Mouse (Mus musculus) liver, adult 2 months (tissue): ENCODE data around the gene Pigl. TPM values are rescaled to one million over a fixed set of nuclear protein-coding genes. Genes with fewer than 3 reads are reported as not detected.
"Not testable (repeated sequence)": the region's sequence is repeated elsewhere in the genome, so short reads cannot be mapped to it uniquely, and the experiment has no call there.

Experiments used
- DNase-seq: peaks from one replicate; pipeline ENCODE4 v3.0.0-alpha.2; 2011; ENCODE audit warnings: low read depth, low spot score; ENCODE audit errors: extremely low read depth
- H3K27ac ChIP-seq: fragments of 200-500 bp; replicated peaks from 2 replicates; pipeline ENCODE4 v1.5.1; 2012; ENCODE audit warnings: low read depth, mild to moderate bottlenecking, control low read depth, inconsistent platforms, low read length; ENCODE audit not compliant: insufficient read depth
- H3K27me3 ChIP-seq: fragments of 200-500 bp; 2 replicates; pipeline ENCODE4 v1.6.1; 2012; ENCODE audit warnings: mild to moderate bottlenecking, moderate library complexity, low read length, inconsistent platforms; ENCODE audit not compliant: control insufficient read depth, insufficient read depth
- H3K36me3 ChIP-seq: fragments of 200-500 bp; 2 replicates; pipeline ENCODE4 v1.6.1; 2012; ENCODE audit warnings: low read length, inconsistent platforms; ENCODE audit not compliant: control insufficient read depth, insufficient read depth
- H3K4me1 ChIP-seq: fragments of 200-500 bp; 2 replicates; pipeline ENCODE4 v1.6.1; 2011; ENCODE audit warnings: low read length; ENCODE audit not compliant: control insufficient read depth, insufficient read depth
- H3K4me3 ChIP-seq: fragments of 200-500 bp; 2 replicates; pipeline ENCODE4 v1.5.1; 2011; ENCODE audit warnings: low read depth, mild to moderate bottlenecking, control low read depth, low read length, moderate library complexity; ENCODE audit not compliant: insufficient read depth
- H3K79me2 ChIP-seq: fragments of 200-500 bp; 2 replicates; pipeline ENCODE4 v1.6.1; 2012; ENCODE audit warnings: inconsistent platforms, mild to moderate bottlenecking, low read length, moderate library complexity; ENCODE audit not compliant: control insufficient read depth, insufficient read depth
- H3K9ac ChIP-seq: fragments of 200-500 bp; 2 replicates; pipeline ENCODE4 v1.6.1; 2012; ENCODE audit warnings: low read depth, mild to moderate bottlenecking, control low read depth, inconsistent platforms, low read length
- CTCF ChIP-seq: fragments of 200-500 bp; IDR thresholded peaks from 2 replicates; pipeline ENCODE4 v1.5.1; 2011; ENCODE audit warnings: low read depth, low read length, control low read depth
- POLR2A ChIP-seq: fragments of 200-500 bp; IDR thresholded peaks from 2 replicates; pipeline ENCODE4 v1.6.1; 2011; ENCODE audit warnings: low read length, control low read depth; ENCODE audit not compliant: insufficient read depth; ENCODE audit errors: extremely low read depth
- WGBS: fragments of 180-500 bp; shearing (Covaris S2); methylation state at CpG from one replicate; pipeline ENCODE4 v1.1.7; 2018; 5-methylcytosine and 5-hydroxymethylcytosine counted together
- polyA plus RNA-seq: library from polyadenylated mRNA; depleted of rRNA; stranded (reverse); fragments of >200 nt; gene quantifications from 2 replicates; pipeline ENCODE4 v1.2.3, GENCODE M21; 2012
- total RNA-seq: library from RNA; depleted of rRNA; stranded (reverse); fragments of >200 nt; gene quantifications from 2 replicates; pipeline ENCODE4 v1.2.3, GENCODE M21; 2014

Pigl gene
- total and polyA plus RNA-seq, 2 experiments, result 1.5 to 3.6 TPM

- TF ChIP-seq CTCF (no peak), POLR2A (no peak)
- Histone ChIP-seq H3K79me2 (peaks cover 6% of the 10 kb centered on the region; the same call in 1 of the 2 replicates), H3K4me1 (peaks cover 8% of the 10 kb centered on the region), H3K27ac (peak overlapping the region; percentile 41; the same call in 1 of the 2 replicates), H3K36me3 (no peaks in the 10 kb centered on the region), H3K27me3 (no peaks in the 10 kb centered on the region), H3K4me3 (no peak overlapping the region), H3K9ac (no peak overlapping the region)
- peak; percentile 78 for DNase-seq
- WGBS, result 34% methylated on average over 2 of the region's 2 CpGs
Measured at GRCm38 (mm10) chr11:62463225-62463915, 5.1 kb downstream of the Pigl start.

GRCm38 (mm10) chr11:62464696-62465095 lies 6.4 kb downstream of the Pigl start:
- Histone ChIP-seq H3K79me2 (peaks cover 3% of the 10 kb centered on the region; the same call in 1 of the 2 replicates), H3K4me3 (no peak overlapping the region), H3K9ac (no peak overlapping the region), H3K27me3 (no peaks in the 10 kb centered on the region), H3K4me1 (peaks cover 5% of the 10 kb centered on the region), H3K36me3 (no peaks in the 10 kb centered on the region), H3K27ac (no peak overlapping the region)
- no peak for DNase-seq
- WGBS, result 98% methylated on average over 3 of the region's 3 CpGs
- no peak for TF ChIP-seq CTCF
- no peak for TF ChIP-seq POLR2A

- Histone ChIP-seq H3K36me3 (no peaks in the 10 kb centered on the region), H3K4me3 (no peak overlapping the region), H3K27ac (no peak overlapping the region), H3K4me1 (peaks cover 5% of the 10 kb centered on the region), H3K79me2 (no peaks in the 10 kb centered on the region; the same call in 1 of the 2 replicates), H3K27me3 (no peaks in the 10 kb centered on the region), H3K9ac (no peak overlapping the region)
- no peak for DNase-seq
- TF ChIP-seq POLR2A (no peak), CTCF (no peak)
- 92% methylated on average over 3 of the region's 3 CpGs for WGBS
Measured at GRCm38 (mm10) chr11:62465849-62466248, 7.6 kb downstream of the Pigl start.

GRCm38 (mm10) chr11:62466546-62466945 lies 8.3 kb downstream of the Pigl start:
- H3K9ac ChIP-seq, result no peak overlapping the region
- no peaks in the 10 kb centered on the region for H3K27me3 ChIP-seq
- H3K4me1 ChIP-seq, result peaks cover 5% of the 10 kb centered on the region
- H3K27ac ChIP-seq, result no peak overlapping the region
- H3K79me2 ChIP-seq, result no peaks in the 10 kb centered on the region; the same call in 1 of the 2 replicates
- TF ChIP-seq CTCF, result no peak
- no peak for TF ChIP-seq POLR2A
- DNase-seq, result no peak
- WGBS, result 88% methylated on average over 3 of the region's 3 CpGs
- H3K36me3 ChIP-seq, result no peaks in the 10 kb centered on the region
- H3K4me3 ChIP-seq, result no peak overlapping the region

DNA sequence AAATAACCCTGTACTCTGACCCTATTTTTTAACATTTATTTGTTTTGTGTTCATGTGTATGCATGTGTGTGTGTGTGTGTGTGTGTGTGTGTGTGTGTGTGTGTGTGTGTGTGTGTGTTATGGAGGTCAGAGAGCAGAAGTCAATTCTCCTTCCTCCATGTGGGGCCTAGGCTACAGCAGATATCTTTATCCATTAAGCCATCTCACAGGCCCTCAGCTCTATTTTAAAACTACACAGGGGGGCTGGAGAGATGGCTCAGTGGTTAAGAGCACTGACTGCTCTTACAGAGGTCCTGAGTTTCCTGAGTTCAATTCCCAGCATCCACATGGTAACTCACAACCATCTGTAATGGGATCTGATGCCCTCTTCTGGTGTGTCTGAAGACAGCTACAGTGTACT lies 9.0 kb downstream of the Pigl start:
- H3K4me3 ChIP-seq, H3K79me2 ChIP-seq, H3K9ac ChIP-seq, H3K4me1 ChIP-seq, H3K27me3 ChIP-seq, DNase-seq, H3K36me3 ChIP-seq, H3K27ac ChIP-seq: not testable (repeated sequence)

- Histone ChIP-seq H3K9ac (no peak overlapping the region), H3K4me3 (no peak overlapping the region), H3K27ac (no peak overlapping the region), H3K27me3 (no peaks in the 10 kb centered on the region), H3K79me2 (no peaks in the 10 kb centered on the region; the same call in 1 of the 2 replicates), H3K4me1 (no peaks in the 10 kb centered on the region), H3K36me3 (no peaks in the 10 kb centered on the region)
- no peak for TF ChIP-seq POLR2A
- no peak for TF ChIP-seq CTCF
- 82% methylated on average over 6 of the region's 6 CpGs for WGBS
- no peak for DNase-seq
Measured at GRCm38 (mm10) chr11:62470451-62470850, 12.2 kb downstream of the Pigl start.
